Mouse (Mus musculus) embryonic stem cell, embryonic (primary cell): Measurements from ENCODE around the gene Prc1.

Experiments
- CTCF ChIA-PET, 4 experiments: fragments of 300-600 bp in 2 of 4; fragments of 350-600 bp in 2 of 4; sonication (Branson Sonifier 250); formaldehyde crosslinking; loops; one replicate each; lab custom pipeline; 2022; ENCODE audit warnings: inconsistent platforms in 2 of 4; lab: Charles Lee
- POLR2A ChIA-PET, 4 experiments: fragments of 300-600 bp in 2 of 4; fragments of 350-600 bp in 2 of 4; sonication (Branson Sonifier 250); formaldehyde crosslinking; loops; one replicate each; lab custom pipeline; 2022; ENCODE audit warnings: antibody characterized with exemption in 4 of 4, inconsistent platforms in 1 of 4; lab: Charles Lee

The Prc1 gene

GRCm38 (mm10) chr7:80360435-80360834 is 66.2 kb downstream of the Prc1 start:
- ChIA-PET POLR2A (interaction anchor here in 3 of 4 experiments (0.7 to 1.5 kb wide), 6 partner anchors 10 to 206 kb away, joined by 3 to 4 read pairs (median 3); partner anchors contain the start of gene Man2a2 (in 1 of the 3)), CTCF (interaction anchor here in 2 of 4 experiments (0.6 to 1.4 kb wide), 3 partner anchors 12 to 64 kb away, joined by 3 to 5 read pairs (median 3); no protein-coding TSS in a partner anchor)

GRCm38 (mm10) chr7:80365759-80366158 is 71.5 kb downstream of the Prc1 start:
- ChIA-PET CTCF (interaction anchor here in 2 of 4 experiments (1.0 to 1.8 kb wide), 2 partner anchors 12 kb away, joined by 5 to 11 read pairs; no protein-coding TSS in a partner anchor), POLR2A (interaction anchor here in 1 of 4 experiments (1.0 to 1.8 kb wide), 4 partner anchors 21 to 468 kb away, joined by 3 to 5 read pairs (median 3); partner anchors contain the start of gene Blm)
